Mouse (Mus musculus): Measurements from ENCODE around the gene Adcy10.

The Adcy10 gene

DNA sequence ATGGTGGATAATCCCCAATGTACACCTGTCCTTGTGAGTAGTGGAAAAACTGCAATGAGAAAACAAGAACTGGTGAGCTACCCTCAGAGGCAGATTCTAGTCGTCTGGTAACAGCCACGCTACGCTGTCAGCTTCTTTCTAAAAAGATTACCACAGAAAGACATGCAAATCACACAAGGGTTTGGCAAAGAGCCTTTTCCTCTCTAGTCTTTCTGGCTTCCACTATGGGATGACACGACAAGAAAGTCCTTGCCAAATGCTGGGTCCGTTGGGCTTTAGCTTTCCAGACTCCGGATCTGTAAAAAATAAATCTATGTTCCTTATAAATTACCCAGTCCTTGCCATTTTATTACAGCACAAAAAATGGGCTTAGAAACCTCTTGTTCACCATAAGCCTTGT is 120.8 kb downstream of the Adcy10 start:
- no peak for DNase-seq

DNA sequence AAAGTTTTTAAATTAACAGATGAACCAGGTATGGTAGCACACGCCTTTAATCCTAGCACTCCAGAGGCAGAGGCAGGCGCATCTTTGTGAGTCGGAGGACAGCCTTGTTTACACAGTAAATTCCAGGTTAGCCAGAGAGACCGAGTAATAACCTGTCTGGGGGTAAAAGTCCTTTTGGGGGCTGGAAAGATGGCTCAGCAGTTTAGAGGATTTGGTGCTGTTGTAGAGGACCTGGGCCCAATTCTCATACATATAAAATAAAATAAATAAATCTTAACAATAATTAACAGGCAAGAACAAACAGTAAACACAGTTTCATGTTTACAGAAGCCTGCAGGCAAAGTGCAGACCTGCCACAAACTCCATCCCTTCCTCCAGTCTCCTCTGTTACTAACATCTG is 123.9 kb downstream of the Adcy10 start:
- no peak for DNase-seq

DNA sequence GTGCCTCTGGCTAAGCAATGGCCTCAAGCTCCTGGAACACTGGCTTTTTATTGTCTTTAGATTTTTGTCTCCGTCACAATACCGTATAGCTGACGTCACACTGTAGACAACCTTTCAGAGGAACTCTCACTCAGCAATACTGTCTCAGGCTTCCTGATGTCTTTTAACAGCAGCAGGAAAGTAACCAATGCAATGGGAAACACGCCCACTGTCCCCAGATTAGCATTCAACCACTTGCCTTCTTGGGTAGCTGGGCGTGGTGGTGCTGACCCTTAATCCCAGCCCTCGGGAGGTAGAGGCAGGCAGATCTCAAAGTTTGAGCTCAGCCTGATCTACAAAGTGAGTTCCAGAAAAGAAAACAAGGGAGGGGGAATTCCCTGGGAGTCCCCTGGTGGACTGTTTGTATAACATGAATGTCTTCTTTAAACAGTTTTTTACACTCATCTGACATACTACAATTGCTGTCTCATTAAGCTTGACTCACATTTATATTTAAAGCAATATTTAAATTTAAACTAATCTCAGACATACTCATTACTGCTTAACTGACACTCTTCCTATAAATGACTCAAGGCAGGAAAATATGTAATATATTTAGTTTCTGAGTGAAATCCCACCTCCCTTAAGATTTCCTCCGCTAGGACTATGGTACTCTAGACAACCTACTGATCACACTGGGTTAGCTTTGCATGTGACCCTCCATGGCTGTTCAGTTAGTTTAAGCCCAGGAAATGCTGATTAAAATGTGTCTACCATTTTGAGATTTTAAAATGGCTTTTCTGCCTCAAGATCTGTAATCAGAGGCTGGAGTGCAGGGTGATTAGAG is 124.7 kb downstream of the Adcy10 start:
- DNase-seq, result no peak

GRCm38 (mm10) chr1:165610321-165610999 is 125.5 kb downstream of the Adcy10 start:
- no peak for DNase-seq

- no peak for DNase-seq
Observed at GRCm38 (mm10) chr1:165612714-165613113, 127.7 kb downstream of the Adcy10 start.

GRCm38 (mm10) chr1:165613926-165614325 is 128.9 kb downstream of the Adcy10 start:
- DNase-seq, result no peak

DNA sequence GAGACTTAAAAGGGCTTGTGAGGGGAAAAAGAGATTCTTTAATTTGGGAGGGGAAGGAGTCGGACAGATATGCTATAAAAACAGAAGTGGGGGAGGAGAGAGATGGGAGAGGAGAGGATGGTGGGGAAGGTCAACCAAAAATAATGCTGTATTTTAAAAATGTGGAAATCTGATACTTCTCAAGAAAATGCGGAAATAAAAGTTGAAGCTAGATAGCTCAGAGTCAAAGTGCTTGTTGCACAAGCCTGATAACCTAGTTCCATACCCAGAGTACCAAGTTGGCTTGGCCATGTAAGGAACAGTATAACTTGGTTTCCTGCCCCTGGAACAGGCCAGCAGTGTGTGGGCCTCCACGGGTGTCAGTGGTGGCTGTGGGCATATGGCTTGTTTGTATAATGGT is 129.8 kb downstream of the Adcy10 start:
- DNase-seq, result no peak

DNA sequence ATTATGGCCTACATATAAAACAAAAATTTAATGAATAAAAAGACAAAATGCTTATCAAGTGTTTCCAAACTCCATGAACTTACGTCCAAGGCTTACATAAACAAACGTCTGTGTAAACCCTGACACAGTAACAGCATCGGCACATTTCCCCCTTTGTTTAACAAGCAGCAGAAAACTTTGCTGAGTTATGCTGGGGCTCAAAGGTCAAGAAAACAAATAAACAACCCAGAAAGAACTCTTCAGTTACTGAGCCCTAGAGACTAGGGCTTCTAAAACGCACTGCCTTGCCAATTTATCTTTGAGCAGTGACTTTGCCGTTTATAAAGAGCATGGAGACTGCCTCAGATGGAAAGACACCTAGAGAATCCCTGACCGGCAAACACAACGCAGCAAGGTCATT is 131.7 kb downstream of the Adcy10 start:
- DNase-seq, result no peak

- no peak for DNase-seq
Observed at GRCm38 (mm10) chr1:165617166-165617891, 132.3 kb downstream of the Adcy10 start.

DNA sequence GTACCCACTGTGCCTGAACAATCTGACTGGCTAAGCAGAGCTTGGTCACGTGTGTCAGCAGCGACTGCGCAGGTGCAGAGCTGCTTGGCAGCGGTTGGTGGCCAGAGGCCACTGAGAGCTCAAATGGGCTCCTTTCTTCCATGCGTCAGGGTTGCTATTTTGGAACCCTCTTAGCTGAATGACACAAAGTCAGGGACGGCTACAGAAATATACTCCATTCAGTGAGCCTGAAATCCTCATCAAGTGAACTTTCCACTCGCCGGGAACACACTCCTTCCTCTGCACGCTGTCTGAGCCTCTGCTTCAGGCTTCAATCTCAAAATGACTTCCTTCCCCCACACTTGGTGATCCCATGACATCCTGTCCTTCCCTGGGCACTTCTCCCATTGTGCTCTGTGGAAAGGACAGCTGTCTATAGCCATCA is 133.2 kb downstream of the Adcy10 start:
- peak; percentile 26 for DNase-seq

DNA sequence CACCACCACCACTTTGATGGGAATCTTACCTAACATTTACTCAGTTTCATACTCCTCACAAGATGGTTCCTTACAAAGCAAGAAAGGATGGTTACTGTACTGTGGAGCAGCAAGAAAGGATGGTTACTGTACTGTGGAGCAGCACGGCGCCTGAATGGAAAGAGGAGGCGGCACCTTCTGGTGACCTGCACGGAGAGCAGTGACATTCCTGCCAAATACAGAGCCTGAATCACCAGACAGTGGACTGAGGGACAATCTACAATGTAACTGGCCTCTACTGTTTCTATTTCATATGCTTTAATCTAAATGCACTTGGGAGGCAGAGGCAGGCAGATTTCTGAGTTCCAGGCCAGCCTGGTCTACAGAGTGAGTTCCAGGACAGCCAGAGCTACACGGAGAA is 140.1 kb downstream of the Adcy10 start:
- no peak for DNase-seq

- DNase-seq, result no peak
Observed at GRCm38 (mm10) chr1:165625896-165626295, 140.9 kb downstream of the Adcy10 start.
